Mouse (Mus musculus): ENCODE results near the gene Mrpl50. TPM values are rescaled to one million over a fixed set of nuclear protein-coding genes. Genes with fewer than 3 reads are reported as not detected.

Gene Mrpl50
- polyA plus RNA-seq (2012; fragmentation: generic; extraction: Trizol): 16.7 TPM

GRCm38 (mm10) chr4:49520572-49521340 lies at the start of gene Mrpl50, which contains the start of gene Zfp189:
Mrpl50 (minus strand) TSS chr4:49521093.
Zfp189 (plus strand) TSS chr4:49521176.
- Histone ChIP-seq H3K79me2 (ENCODE audit: control insufficient read depth, insufficient read depth) (peaks cover 51% of the 10 kb centered on the region), H3ac (ENCODE audit: control insufficient read depth, insufficient read length) (peak within 1 kb of the TSS; percentile 25), H3K36me3 (ENCODE audit: control insufficient read depth, insufficient read depth) (peaks cover 10% of the 10 kb centered on the region), H3K4me3 (peak within 1 kb of the TSS; percentile 87), H3K27me3 (ENCODE audit: control insufficient read depth, insufficient read depth, insufficient read length) (no peaks in the 10 kb centered on the region), H3K4me2 (ENCODE audit: low read depth) (peak within 1 kb of the TSS; percentile 92)
- no peak for TF ChIP-seq MAX (IDR thresholded peaks at IDR 0.05; ENCODE audit: low read depth)
- TF ChIP-seq TCF12 (IDR thresholded peaks at IDR 0.05; ENCODE audit: insufficient read depth, poor library complexity, severe bottlenecking): no peak
- peak; percentile 80 for TF ChIP-seq POLR2A (IDR thresholded peaks at IDR 0.05; ENCODE audit: insufficient read length, low read depth)
- peak; percentile 93 for TF ChIP-seq SRF (IDR thresholded peaks at IDR 0.05; ENCODE audit: control insufficient read depth, insufficient read length, low read depth)
- TF ChIP-seq REST (IDR thresholded peaks at IDR 0.05; ENCODE audit: insufficient read depth, insufficient read length): no peak
- peak; percentile 11 for TF ChIP-seq USF1 (IDR thresholded peaks at IDR 0.05; ENCODE audit: low read depth)
- no peak for TF ChIP-seq TCF3 (IDR thresholded peaks at IDR 0.05; ENCODE audit: insufficient read length, low read depth)
- peak; percentile 62 for TF ChIP-seq POLR2AphosphoS2 (IDR thresholded peaks at IDR 0.05; ENCODE audit: insufficient read length, low read depth)
- no peak for TF ChIP-seq MYOG (IDR thresholded peaks at IDR 0.05; ENCODE audit: control insufficient read depth in 1 of 3, insufficient read depth in 1 of 3, insufficient read length in 2 of 3, low read depth in 2 of 3)
- no peak for TF ChIP-seq MYOD1 (IDR thresholded peaks at IDR 0.05; ENCODE audit: control insufficient read depth in 1 of 3, insufficient read length in 2 of 3, low read depth in 2 of 3)
- no peak for TF ChIP-seq CEBPB (IDR thresholded peaks at IDR 0.05; ENCODE audit: insufficient read depth, poor library complexity, severe bottlenecking)
- TF ChIP-seq E2F4 (IDR thresholded peaks at IDR 0.05; ENCODE audit: insufficient read depth): no peak

- Histone ChIP-seq H3K27me3 (ENCODE audit: control insufficient read depth, insufficient read depth, insufficient read length) (no peaks in the 10 kb centered on the region), H3K4me2 (ENCODE audit: low read depth) (no peak overlapping the region), H3K4me3 (no peak overlapping the region), H3ac (ENCODE audit: control insufficient read depth, insufficient read length) (no peak overlapping the region), H3K36me3 (ENCODE audit: control insufficient read depth, insufficient read depth) (no peaks in the 10 kb centered on the region), H3K79me2 (ENCODE audit: control insufficient read depth, insufficient read depth) (no peaks in the 10 kb centered on the region)
- TF ChIP-seq USF1 (IDR thresholded peaks at IDR 0.05; ENCODE audit: low read depth) (no peak), MYOG (IDR thresholded peaks at IDR 0.05; ENCODE audit: control insufficient read depth in 1 of 3, insufficient read depth in 1 of 3, insufficient read length in 2 of 3, low read depth in 2 of 3) (no peak), E2F4 (IDR thresholded peaks at IDR 0.05; ENCODE audit: insufficient read depth) (no peak), MYOD1 (IDR thresholded peaks at IDR 0.05; ENCODE audit: control insufficient read depth in 1 of 3, insufficient read length in 2 of 3, low read depth in 2 of 3) (no peak), SRF (IDR thresholded peaks at IDR 0.05; ENCODE audit: control insufficient read depth, insufficient read length, low read depth) (no peak), CEBPB (IDR thresholded peaks at IDR 0.05; ENCODE audit: insufficient read depth, poor library complexity, severe bottlenecking) (no peak), POLR2AphosphoS2 (IDR thresholded peaks at IDR 0.05; ENCODE audit: insufficient read length, low read depth) (no peak), POLR2A (IDR thresholded peaks at IDR 0.05; ENCODE audit: insufficient read length, low read depth) (no peak), REST (IDR thresholded peaks at IDR 0.05; ENCODE audit: insufficient read depth, insufficient read length) (no peak), TCF3 (IDR thresholded peaks at IDR 0.05; ENCODE audit: insufficient read length, low read depth) (no peak), TCF12 (IDR thresholded peaks at IDR 0.05; ENCODE audit: insufficient read depth, poor library complexity, severe bottlenecking) (no peak)
These were observed 46.7 kb upstream of the Mrpl50 start for GRCm38 (mm10) chr4:49567613-49568012.

GRCm38 (mm10) chr4:49559915-49560772 lies 39.3 kb upstream of the Mrpl50 start:
- no peaks in the 10 kb centered on the region for H3K36me3 ChIP-seq (ENCODE audit: control insufficient read depth, insufficient read depth)
- H3ac ChIP-seq (ENCODE audit: control insufficient read depth, insufficient read length): no peak overlapping the region
- no peaks in the 10 kb centered on the region for H3K27me3 ChIP-seq (ENCODE audit: control insufficient read depth, insufficient read depth, insufficient read length)
- no peak overlapping the region for H3K4me2 ChIP-seq (ENCODE audit: low read depth)
- peak in 1 of 3 experiments; percentile 1 for TF ChIP-seq MYOG (IDR thresholded peaks at IDR 0.05; ENCODE audit: control insufficient read depth in 1 of 3, insufficient read depth in 1 of 3, insufficient read length in 2 of 3, low read depth in 2 of 3)
- no peak for TF ChIP-seq SRF (IDR thresholded peaks at IDR 0.05; ENCODE audit: control insufficient read depth, insufficient read length, low read depth)
- no peaks in the 10 kb centered on the region for H3K79me2 ChIP-seq (ENCODE audit: control insufficient read depth, insufficient read depth)
- H3K4me3 ChIP-seq: no peak overlapping the region

- H3K36me3 ChIP-seq (ENCODE audit: control insufficient read depth, insufficient read depth): no peaks in the 10 kb centered on the region
These were observed 37.3 kb upstream of the Mrpl50 start for GRCm38 (mm10) chr4:49558181-49558580.

More at GRCm38 (mm10) chr4:49558181-49558580, 37.3 kb upstream of the Mrpl50 start:
- H3ac ChIP-seq (ENCODE audit: control insufficient read depth, insufficient read length): no peak overlapping the region
- no peak overlapping the region for H3K4me2 ChIP-seq (ENCODE audit: low read depth)
- H3K79me2 ChIP-seq (ENCODE audit: control insufficient read depth, insufficient read depth): no peaks in the 10 kb centered on the region
- TF ChIP-seq POLR2AphosphoS2 (IDR thresholded peaks at IDR 0.05; ENCODE audit: insufficient read length, low read depth) (no peak), MYOG (IDR thresholded peaks at IDR 0.05; ENCODE audit: control insufficient read depth in 1 of 3, insufficient read depth in 1 of 3, insufficient read length in 2 of 3, low read depth in 2 of 3) (no peak), POLR2A (IDR thresholded peaks at IDR 0.05; ENCODE audit: insufficient read length, low read depth) (no peak), USF1 (IDR thresholded peaks at IDR 0.05; ENCODE audit: low read depth) (no peak), CEBPB (IDR thresholded peaks at IDR 0.05; ENCODE audit: insufficient read depth, poor library complexity, severe bottlenecking) (no peak), E2F4 (IDR thresholded peaks at IDR 0.05; ENCODE audit: insufficient read depth) (no peak), MAX (IDR thresholded peaks at IDR 0.05; ENCODE audit: low read depth) (no peak), TCF12 (IDR thresholded peaks at IDR 0.05; ENCODE audit: insufficient read depth, poor library complexity, severe bottlenecking) (no peak)
- H3K27me3 ChIP-seq (ENCODE audit: control insufficient read depth, insufficient read depth, insufficient read length): no peaks in the 10 kb centered on the region
- no peak overlapping the region for H3K4me3 ChIP-seq
